Mouse (Mus musculus) liver, embryonic 14.5 days (tissue): ENCODE results near the gene Tmco2. TPM values are rescaled to one million over a fixed set of nuclear protein-coding genes. Genes with fewer than 3 reads are reported as not detected.
"Not testable (repeated sequence)": the region's sequence is repeated elsewhere in the genome, so short reads cannot be mapped to it uniquely, and the experiment has no call there.

Experiments
- ATAC-seq: fragments of 200-750 bp; cut with Nextera tagmentation; 2 replicates; pipeline ENCODE4 v1.8.0; 2017; ENCODE audit warnings: moderate number of reproducible peaks, mild to moderate bottlenecking, moderate library complexity; ENCODE audit not compliant: insufficient read depth
- DNase-seq, 3 experiments: peaks; one replicate each; pipeline ENCODE4 v3.0.0-alpha.2; 2012 to 2013; ENCODE audit warnings: low read depth in 3 of 3, low spot score in 3 of 3
- H3K27ac ChIP-seq: fragments of 300-500 bp; sonication (generic); 2 replicates; pipeline ENCODE4 v1.5.1; 2014; ENCODE audit warnings: moderate library complexity, mild to moderate bottlenecking, control low read depth, inconsistent platforms
- H3K27me3 ChIP-seq: fragments of 300-500 bp; sonication (generic); 2 replicates; pipeline ENCODE4 v1.6.1; 2014; ENCODE audit warnings: mild to moderate bottlenecking, low read length, moderate library complexity; ENCODE audit not compliant: control insufficient read depth, insufficient read depth
- H3K36me3 ChIP-seq: fragments of 300-500 bp; sonication (generic); replicated peaks from 2 replicates; pipeline ENCODE4 v1.6.1; 2014; ENCODE audit warnings: low read depth; ENCODE audit not compliant: control insufficient read depth, insufficient read depth
- H3K4me1 ChIP-seq, 2 experiments: fragments of 200-500 bp in 1 of 2; fragments of 300-500 bp in 1 of 2; sonication (generic) in 1 of 2; replicated peaks; 2 replicates each; pipeline ENCODE4 v1.6.1; 2012 to 2014; ENCODE audit warnings: antibody characterized with exemption in 1 of 2, inconsistent platforms in 1 of 2, low read length in 1 of 2; ENCODE audit not compliant: control insufficient read depth in 2 of 2, insufficient read depth in 2 of 2
- H3K4me2 ChIP-seq: fragments of 300-500 bp; sonication (generic); 2 replicates; pipeline ENCODE4 v1.6.1; 2014; ENCODE audit warnings: low read depth, mild to moderate bottlenecking, control low read depth, moderate library complexity
- H3K4me3 ChIP-seq, 2 experiments: fragments of 200-500 bp in 1 of 2; fragments of 300-500 bp in 1 of 2; sonication (generic) in 1 of 2; 2 replicates each; pipeline ENCODE4 v1.5.1; 2012 to 2014; ENCODE audit warnings: low read depth in 2 of 2, low read length in 2 of 2, mild to moderate bottlenecking in 2 of 2, control low read depth in 1 of 2, inconsistent platforms in 1 of 2, moderate library complexity in 1 of 2; ENCODE audit not compliant: insufficient read depth in 1 of 2
- H3K9ac ChIP-seq: fragments of 300-500 bp; sonication (generic); replicated peaks from 2 replicates; pipeline ENCODE4 v1.6.1; 2014; ENCODE audit warnings: mild to moderate bottlenecking, control low read depth, moderate library complexity
- H3K9me3 ChIP-seq: fragments of 300-500 bp; sonication (generic); 2 replicates; pipeline ENCODE4 v1.6.1; 2016; ENCODE audit warnings: low read length, mixed read lengths; ENCODE audit not compliant: control insufficient read depth
- CTCF ChIP-seq: IDR thresholded peaks from 2 replicates; pipeline ENCODE4 v1.5.1; 2016; ENCODE audit warnings: antibody characterized with exemption, low read depth, control low read depth
- EP300 ChIP-seq: IDR thresholded peaks from 2 replicates; pipeline ENCODE4 v1.6.1; 2016; ENCODE audit warnings: antibody characterized with exemption, low read depth
- WGBS: fragments of 180-500 bp; shearing (Covaris S2); extraction: QIAGEN DNeasy Blood & Tissue Kit; methylation state at CpG from one replicate; pipeline ENCODE4 v1.1.7; 2014; ENCODE audit not compliant: insufficient replicate concordance; 5-methylcytosine and 5-hydroxymethylcytosine counted together
- polyA plus RNA-seq, 2 experiments: library from polyadenylated mRNA; depleted of rRNA in 1 of 2; stranded (reverse) in 1 of 2; unstranded in 1 of 2; fragments of >200 nt; fragmentation: Nextera tagmentation in 1 of 2; extraction: Ambion mirVana in 1 of 2; gene quantifications; 2 replicates each; pipeline versions ENCODE4 v1.2.1 to v1.2.3; 2012 to 2014

Tmco2 gene
- polyA plus RNA-seq, 2 experiments = not detected

DNA sequence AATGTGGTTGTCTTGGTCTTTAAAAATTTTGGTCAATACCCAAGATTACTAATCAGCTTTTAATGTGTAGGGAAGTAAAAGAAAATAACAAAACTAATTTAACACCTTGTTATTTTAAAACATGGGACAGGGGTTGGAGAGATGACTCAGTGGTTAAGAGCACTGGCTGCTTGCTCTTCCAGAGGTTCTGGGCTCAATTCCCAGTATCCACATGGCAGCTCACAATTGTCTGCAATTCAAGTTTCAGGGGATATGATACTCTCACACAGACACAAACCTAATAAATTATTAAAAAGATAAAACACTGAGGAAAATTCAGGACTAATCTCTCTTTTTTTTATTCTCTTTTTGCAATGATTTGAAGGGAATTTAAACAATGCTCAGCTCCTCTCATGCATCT, 24.5 kb downstream of the Tmco2 start:
- TF ChIP-seq EP300 = no peak
- no peak for TF ChIP-seq CTCF
- no peak for ATAC-seq
- H3K4me1 ChIP-seq = no peaks in the 10 kb centered on the region

DNA sequence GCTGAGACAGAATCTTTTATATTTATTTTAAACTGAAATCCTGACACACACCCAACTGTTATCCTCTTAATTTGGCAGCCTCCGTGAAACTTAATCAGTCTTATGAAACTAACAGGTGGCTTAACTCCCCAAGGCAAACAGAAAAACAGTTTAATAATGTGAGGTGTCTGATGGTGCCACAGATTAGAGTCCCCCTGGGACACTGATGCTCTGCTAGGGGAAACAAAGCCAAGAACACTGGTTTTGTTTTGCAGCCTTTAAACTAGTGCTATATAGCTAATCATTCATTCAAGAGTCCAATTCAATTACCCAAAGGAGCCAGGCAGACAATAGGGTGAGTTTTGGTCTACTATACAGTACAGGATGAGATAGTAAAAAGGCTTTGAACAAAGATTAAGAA, 28.6 kb downstream of the Tmco2 start:
- H3K27ac ChIP-seq = no peak overlapping the region
- 88% methylated on average over 1 of the region's 1 CpGs for WGBS
- no peak overlapping the region for H3K4me2 ChIP-seq
- H3K27me3 ChIP-seq = no peaks in the 10 kb centered on the region
- H3K36me3 ChIP-seq = peaks cover 6% of the 10 kb centered on the region
- ATAC-seq = no peak
- no peak for DNase-seq
- TF ChIP-seq CTCF = no peak
- no peak for TF ChIP-seq EP300
- H3K4me3 ChIP-seq = no peak overlapping the region
- H3K4me1 ChIP-seq = no peaks in the 10 kb centered on the region
- no peak overlapping the region for H3K9ac ChIP-seq
- H3K9me3 ChIP-seq = no peaks in the 10 kb centered on the region

More for the DNA sequence above, 24.5 kb downstream of the Tmco2 start:
- H3K9me3 ChIP-seq = no peaks in the 10 kb centered on the region
- peaks cover 8% of the 10 kb centered on the region for H3K36me3 ChIP-seq
- no peak overlapping the region for H3K9ac ChIP-seq
- H3K27me3 ChIP-seq = no peaks in the 10 kb centered on the region
- no peak overlapping the region for H3K4me3 ChIP-seq
- no peak overlapping the region for H3K27ac ChIP-seq
- H3K4me2 ChIP-seq = no peak overlapping the region
- no peak for DNase-seq

DNA sequence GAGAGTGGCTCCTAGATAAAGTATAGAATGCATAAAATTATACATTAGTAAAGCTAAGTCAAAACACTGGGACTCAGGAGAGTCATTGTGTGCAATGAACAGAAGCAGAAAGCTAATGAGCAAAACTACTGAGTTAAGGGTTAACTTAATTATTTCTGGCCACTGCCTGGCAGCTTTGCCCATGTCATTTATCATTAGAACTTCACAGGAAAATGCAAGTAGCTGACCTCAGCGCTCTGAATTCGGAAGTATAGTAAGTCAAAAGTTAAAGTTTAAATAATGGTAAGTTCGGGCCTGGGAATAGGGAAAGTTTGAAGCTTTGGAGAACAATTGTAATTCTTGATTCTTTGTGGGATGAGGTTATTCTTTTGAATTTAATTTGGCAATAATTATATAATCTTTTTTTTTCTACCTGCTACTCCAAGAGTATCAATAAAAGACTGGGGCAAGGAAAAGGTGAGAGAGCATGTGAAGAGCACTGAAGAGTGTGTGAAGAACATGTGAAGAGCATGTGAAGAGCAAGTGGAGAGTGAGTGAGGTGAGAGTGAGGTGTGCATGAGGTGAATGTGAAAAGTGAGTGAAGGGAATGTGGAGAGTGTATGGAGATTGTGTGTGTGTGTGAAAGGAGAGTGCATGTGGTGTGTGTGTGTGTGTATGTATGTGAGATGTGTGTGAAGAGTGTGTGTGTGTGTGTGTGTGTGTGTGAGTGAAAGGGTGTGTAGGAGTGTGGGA, 30.9 kb downstream of the Tmco2 start:
- no peak for ATAC-seq
- H3K27me3 ChIP-seq = no peaks in the 10 kb centered on the region
- TF ChIP-seq CTCF = no peak
- TF ChIP-seq EP300 = no peak
- no peak overlapping the region for H3K4me2 ChIP-seq
- no peaks in the 10 kb centered on the region for H3K9me3 ChIP-seq
- H3K4me1 ChIP-seq = no peaks in the 10 kb centered on the region
- WGBS = 75% methylated on average over 3 of the region's 3 CpGs
- DNase-seq = no peak
- no peak overlapping the region for H3K9ac ChIP-seq
- no peak overlapping the region for H3K27ac ChIP-seq
- no peak overlapping the region for H3K4me3 ChIP-seq
- H3K36me3 ChIP-seq = peaks cover 10% of the 10 kb centered on the region

DNA sequence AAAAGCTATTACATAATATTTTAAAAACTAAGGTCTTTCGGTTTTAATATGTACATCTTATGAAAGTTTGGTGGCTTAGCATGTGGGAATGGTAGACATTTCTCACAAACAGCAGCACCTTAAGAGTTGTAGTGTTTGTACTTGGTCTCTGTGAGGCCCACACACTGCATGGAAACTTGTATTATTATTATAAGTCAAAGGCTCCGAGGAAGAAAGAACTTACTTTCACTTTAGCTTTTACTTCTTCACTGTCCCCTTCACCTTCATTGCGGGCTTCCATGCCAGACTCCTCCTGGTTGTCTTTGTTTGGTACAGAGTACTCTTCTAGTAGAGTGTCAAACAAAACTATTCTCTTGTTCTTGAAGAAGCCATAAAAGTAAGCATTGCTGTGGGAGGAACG, 34.8 kb downstream of the Tmco2 start:
- no peak overlapping the region for H3K4me2 ChIP-seq
- no peak overlapping the region for H3K4me3 ChIP-seq
- no peak overlapping the region for H3K9ac ChIP-seq
- no peak overlapping the region for H3K27ac ChIP-seq
- ATAC-seq = no peak
- H3K9me3 ChIP-seq = no peaks in the 10 kb centered on the region
- DNase-seq = no peak
- no peaks in the 10 kb centered on the region for H3K4me1 ChIP-seq
- H3K27me3 ChIP-seq = no peaks in the 10 kb centered on the region
- TF ChIP-seq EP300 (no peak), CTCF (no peak)
- peaks cover 8% of the 10 kb centered on the region for H3K36me3 ChIP-seq
- WGBS = 79% methylated on average over 4 of the region's 4 CpGs

DNA sequence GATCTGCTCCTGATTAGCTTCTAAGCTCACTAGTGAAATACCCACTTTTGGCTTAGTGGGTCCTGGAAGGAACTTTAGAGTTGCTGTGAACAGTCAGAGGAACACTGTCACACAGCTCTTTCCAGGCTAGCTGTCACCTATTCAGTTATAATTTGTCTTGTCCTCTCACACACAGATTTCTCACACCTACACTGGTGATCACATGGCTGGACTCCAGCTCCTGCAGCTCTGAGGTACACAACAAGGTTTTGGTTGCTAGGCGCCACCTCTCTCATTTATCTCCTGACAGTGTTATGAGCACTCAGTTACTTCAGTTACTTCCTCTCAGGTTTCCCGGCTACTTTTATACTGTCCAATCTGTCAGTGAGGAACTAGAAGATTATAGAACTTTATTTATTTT, 43.7 kb downstream of the Tmco2 start:
- Histone ChIP-seq H3K27ac (no peak overlapping the region), H3K4me3 (no peak overlapping the region), H3K9ac (no peak overlapping the region), H3K4me1 (no peaks in the 10 kb centered on the region), H3K9me3 (no peaks in the 10 kb centered on the region), H3K27me3 (no peaks in the 10 kb centered on the region), H3K4me2 (no peak overlapping the region), H3K36me3 (peaks cover 11% of the 10 kb centered on the region)
- DNase-seq (no peak), ATAC-seq (no peak)
- no peak for TF ChIP-seq EP300
- 76% methylated on average over 2 of the region's 2 CpGs for WGBS

DNA sequence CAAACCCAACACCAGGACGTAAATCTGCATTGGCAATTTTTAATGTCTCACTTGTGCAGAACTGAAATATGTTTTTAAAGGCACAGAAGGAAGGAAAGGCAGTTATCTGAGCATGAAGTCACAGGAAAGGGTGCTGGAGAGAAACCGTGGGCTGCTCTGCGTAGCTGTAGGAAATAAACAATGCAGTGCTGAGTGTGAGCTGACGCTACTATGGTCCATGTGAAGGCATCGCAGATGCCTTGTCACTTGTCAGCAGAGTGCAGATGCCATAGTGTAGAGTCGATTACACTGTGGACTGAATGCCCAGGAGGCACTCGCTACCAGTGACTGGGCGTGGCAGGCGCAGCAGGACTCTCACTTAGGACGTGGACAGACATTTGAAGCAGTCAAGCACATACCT, 49.8 kb downstream of the Tmco2 start:
- H3K4me3 ChIP-seq, H3K27ac ChIP-seq, H3K9me3 ChIP-seq, DNase-seq, ATAC-seq, H3K27me3 ChIP-seq, H3K36me3 ChIP-seq, H3K9ac ChIP-seq, H3K4me1 ChIP-seq, H3K4me2 ChIP-seq: not testable (repeated sequence)
- 76% methylated on average over 9 of the region's 10 CpGs for WGBS
